Mouse (Mus musculus): ENCODE results near the gene Ankrd61. TPM values are rescaled to one million over a fixed set of nuclear protein-coding genes. Genes with fewer than 3 reads are reported as not detected.

The Ankrd61 gene
- total RNA-seq, 1 experiment from 2014 or later: 0.21 TPM

GRCm38 (mm10) chr5:143892255-143892886 is 5.1 kb downstream of the Ankrd61 start:
- DNase-seq: no peak

DNA sequence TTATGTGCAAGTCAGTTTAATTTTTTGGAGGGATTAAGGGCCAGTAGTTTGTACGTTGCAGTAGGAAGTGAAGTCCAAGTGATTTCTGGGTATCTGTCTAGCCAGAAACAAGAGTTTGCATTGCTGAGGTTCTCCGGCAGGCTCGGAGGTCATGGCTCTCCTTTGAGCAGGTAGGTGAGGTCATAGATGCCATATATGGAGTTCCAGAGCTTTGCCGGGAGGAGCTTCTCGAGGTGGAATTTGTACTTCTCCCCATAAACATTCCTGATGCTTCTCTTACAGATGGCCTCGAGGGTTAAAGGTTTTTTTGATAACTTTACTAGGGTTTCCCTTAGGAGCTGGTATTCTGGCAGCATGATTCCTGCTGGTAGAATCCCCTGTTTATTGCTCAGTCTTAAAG is 6.7 kb downstream of the Ankrd61 start:
- no peak for DNase-seq

DNA sequence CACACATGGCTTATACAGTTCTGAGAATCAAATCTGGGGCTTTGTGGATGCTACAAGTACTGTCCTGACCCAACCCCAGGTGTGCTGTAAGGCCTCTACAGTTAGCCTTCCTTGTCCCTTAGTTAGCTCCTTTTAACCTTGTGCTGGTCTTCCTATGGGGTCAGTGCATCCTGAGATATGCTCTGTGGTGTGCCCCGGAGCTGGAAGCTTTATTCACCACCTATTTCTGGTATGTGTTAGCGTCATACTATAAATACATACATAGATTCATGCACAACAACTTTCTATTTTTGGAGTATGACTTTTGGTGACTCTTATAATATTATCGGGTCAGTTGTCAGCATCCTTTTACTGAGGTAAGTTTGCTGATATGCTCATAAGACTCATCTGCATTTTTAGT is 12.2 kb downstream of the Ankrd61 start:
- DNase-seq: no peak

GRCm38 (mm10) chr5:143874571-143874970 is 22.9 kb downstream of the Ankrd61 start:
- DNase-seq: no peak

DNA sequence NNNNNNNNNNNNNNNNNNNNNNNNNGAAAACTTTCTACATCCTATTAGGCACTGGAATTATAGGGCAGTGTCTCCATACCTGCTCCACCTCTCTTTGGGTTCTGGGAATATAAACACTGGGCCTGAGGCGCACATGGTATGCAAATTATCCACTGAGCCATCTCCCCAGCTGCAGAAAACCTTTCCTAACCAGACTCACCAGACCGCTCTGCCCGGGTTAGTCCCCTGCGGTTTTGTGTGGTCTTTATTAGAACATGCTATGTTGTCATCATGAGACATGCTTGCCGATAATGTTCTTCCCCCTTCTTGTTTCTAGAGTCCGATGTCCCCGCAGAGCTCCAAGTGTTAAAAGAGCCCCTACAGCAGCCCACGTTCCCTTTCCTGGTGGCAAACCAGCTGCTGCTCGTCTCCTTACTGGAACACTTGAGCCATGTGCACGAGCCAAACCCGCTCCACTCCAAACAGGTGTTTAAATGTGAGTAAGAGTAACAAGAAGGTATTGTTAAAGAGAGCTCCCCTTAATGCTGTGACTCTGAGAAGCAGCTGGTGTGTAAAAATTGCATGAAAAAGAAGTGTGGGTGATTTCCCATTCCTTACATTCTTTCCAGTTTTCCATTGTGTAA is 25.8 kb downstream of the Ankrd61 start:
- no peak for DNase-seq

Other genes starting within 250 kb of the Ankrd61 start
- gene Usp42, start 165.4 kb downstream of the Ankrd61 start, total RNA-seq (2021): 14.7 and 17.9 TPM in 2 replicates
- gene Eif2ak1, start 79.9 kb downstream of the Ankrd61 start, total RNA-seq (2021): 32.2 and 42.0 TPM in 2 replicates
- 38.3 and 44.5 TPM in 2 replicates for gene Aimp2, start 12.2 kb upstream of the Ankrd61 start, total RNA-seq (2021)
- gene Pms2, start 12.3 kb upstream of the Ankrd61 start, total RNA-seq (2021): 9.4 and 11.0 TPM in 2 replicates
- 1.8 TPM in 1 of 2 replicates, not detected in the other for gene Gm42421, start 30.5 kb upstream of the Ankrd61 start, total RNA-seq (2021)
- gene Rsph10b, start 35.4 kb upstream of the Ankrd61 start, total RNA-seq (2021): 3.8 and 4.9 TPM in 2 replicates
- 61.5 and 66.8 TPM in 2 replicates for gene Ccz1, start 117.2 kb upstream of the Ankrd61 start, total RNA-seq (2021)
- not detected in 2 replicates for gene Ocm, start 129.0 kb upstream of the Ankrd61 start, total RNA-seq (2021)
- gene Lmtk2, start 202.8 kb upstream of the Ankrd61 start, total RNA-seq (2021): 32.9 and 34.8 TPM in 2 replicates